Comparison of ENCODE assay signal across 22 mouse cellular contexts in the genomic region with DNA sequence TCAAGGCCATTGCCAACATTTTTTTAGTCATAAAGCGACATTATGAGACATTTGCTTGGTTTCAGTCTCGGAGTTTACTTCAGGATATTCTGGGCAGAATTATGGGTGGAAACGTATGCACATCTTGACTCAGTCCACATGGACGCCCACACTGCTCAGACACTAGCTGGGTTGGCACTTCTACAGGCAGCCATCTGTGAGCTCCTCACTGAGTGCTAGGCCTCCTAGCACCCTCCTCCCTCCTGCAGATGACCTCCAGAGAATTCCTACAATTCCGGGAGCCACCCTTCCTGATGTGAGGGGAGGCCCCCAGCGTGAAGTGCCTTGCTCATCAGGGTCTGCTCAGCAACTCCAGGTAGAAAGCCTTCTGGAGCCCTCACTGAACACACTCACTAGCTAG.
A peak's percentile ranks its signal among the peaks of the same experiment; 100 is the strongest.
DNase-seq lines count a peak whose midpoint lies in the region; ATAC-seq and TF ChIP-seq lines count a peak whose summit lies in the region.
"Had no signal": no experiment of that assay in that cellular context is flagged by ENCODE, and none has a peak within 500 bp of the region (broad histone marks: within the 10 kb centered on the region; RNA-seq: fewer than 3 reads in every experiment).

No protein-coding gene starts in this region.

- H3K27me3 ChIP-seq in midbrain, postnatal 0 days (ENCODE audit: insufficient read depth, low read length) = no peaks in the 10 kb centered on the region
- H3K27me3 ChIP-seq: liver, embryonic 15.5 days; stomach, embryonic 15.5 days had no signal

- no peak for TF ChIP-seq CTCF in left cerebral cortex, adult 2 months (IDR thresholded peaks at IDR 0.05)
- TF ChIP-seq CTCF in midbrain, postnatal 0 days (IDR thresholded peaks at IDR 0.05) = no peak

- no peaks in the 10 kb centered on the region for H3K36me3 ChIP-seq in midbrain, postnatal 0 days (ENCODE audit: insufficient read depth, low read length)
- H3K36me3 ChIP-seq: heart, embryonic 10.5 days; hindbrain, embryonic 10.5 days; liver, embryonic 15.5 days; stomach, embryonic 15.5 days had no signal

- DNase-seq in layer of hippocampus, adult 9-11 months = peak; percentile 81
- DNase-seq in layer of hippocampus, postnatal 10 days (ENCODE audit: low spot score in 2 of 2) = no peak
- DNase-seq in left cerebral cortex, adult 2 months (ENCODE audit: extremely low spot score in 1 of 2, low spot score in 2 of 2) = peak; percentile 58 to 74
- peak; percentile 78 to 93 for DNase-seq in right cerebral cortex, postnatal 10 days (ENCODE audit: low spot score in 2 of 2)
- no peak for DNase-seq in midbrain, postnatal 0 days (ENCODE audit: low spot score)
- DNase-seq in lung, adult 18-20 months = no peak
- DNase-seq in cerebellum, adult 11-12 months = no peak
- DNase-seq: adrenal gland, postnatal 25 days; B cell, adult 2 months; cerebellum, adult 8-10 months; gastrocnemius, postnatal 36 days; kidney, adult 11 months; lung, postnatal 10 days; thymus, adult 2 months had no signal

- H3K9ac ChIP-seq in midbrain, postnatal 0 days (replicated peaks; ENCODE audit: low read length, poor library complexity, severe bottlenecking) = no peak overlapping the region
- H3K9ac ChIP-seq: liver, embryonic 15.5 days; stomach, embryonic 15.5 days had no signal

- no peak overlapping the region for H3K4me2 ChIP-seq in midbrain, postnatal 0 days (ENCODE audit: low read depth, low read length, poor library complexity, severe bottlenecking)
- H3K4me2 ChIP-seq: liver, embryonic 15.5 days; stomach, embryonic 15.5 days had no signal

- H3K9me3 ChIP-seq in midbrain, postnatal 0 days (ENCODE audit: low read length) = no peaks in the 10 kb centered on the region
- H3K9me3 ChIP-seq: heart, embryonic 10.5 days; hindbrain, embryonic 10.5 days; liver, embryonic 15.5 days; megakaryocyte, embryonic 14.5 days; stomach, embryonic 15.5 days had no signal

- intact Hi-C loops in left cerebral cortex, adult 2 months (cut with DNase I) = no loop called here

- H3K4me3 ChIP-seq in left cerebral cortex, adult 2 months = no peak overlapping the region
- no peak overlapping the region for H3K4me3 ChIP-seq in midbrain, postnatal 0 days (ENCODE audit: low read depth, low read length)
- H3K4me3 ChIP-seq: heart, embryonic 10.5 days; hindbrain, embryonic 10.5 days; liver, embryonic 15.5 days; megakaryocyte, embryonic 14.5 days; stomach, embryonic 15.5 days had no signal

- H3K27ac ChIP-seq in left cerebral cortex, adult 2 months = peak overlapping the region; percentile 79
- H3K27ac ChIP-seq in midbrain, postnatal 0 days (ENCODE audit: low read depth, low read length) = no peak overlapping the region
- H3K27ac ChIP-seq: heart, embryonic 10.5 days; hindbrain, embryonic 10.5 days; hindbrain, postnatal 0 days; kidney, postnatal 0 days; liver, embryonic 15.5 days; stomach, embryonic 15.5 days had no signal

- no peaks in the 10 kb centered on the region for H3K4me1 ChIP-seq in midbrain, postnatal 0 days (ENCODE audit: insufficient read depth, low read length)
- H3K4me1 ChIP-seq: liver, embryonic 15.5 days; stomach, embryonic 15.5 days had no signal

- WGBS in midbrain, postnatal 0 days = 89% methylated on average over 6 of the region's 6 CpGs

- ATAC-seq in midbrain, postnatal 0 days (ENCODE audit: low FRiP score) = no peak
- ATAC-seq: hindbrain, postnatal 0 days; midbrain, embryonic 16.5 days had no signal

Comparison
In these comparisons a context has a peak if more than half of its experiments do, and no peak if none do; other contexts are left out.
1. DNase-seq: peak in layer of hippocampus, adult 9-11 months (single experiment), left cerebral cortex, adult 2 months (2 of 2) and right cerebral cortex, postnatal 10 days (2 of 2); none in layer of hippocampus, postnatal 10 days (0 of 2), midbrain, postnatal 0 days (single experiment), lung, adult 18-20 months (0 of 2) and cerebellum, adult 11-12 months (single experiment).